Mouse (Mus musculus): ENCODE data around the gene Efcab6.

- no peak for TF ChIP-seq CTCF (IDR thresholded peaks at IDR 0.05; ENCODE audit: low read depth, low read length)
- TF ChIP-seq POLR2A (IDR thresholded peaks at IDR 0.05; ENCODE audit: insufficient read depth, low read length) = no peak
Measured at GRCm38 (mm10) chr15:84049570-84049969, 15.6 kb downstream of the Efcab6 start.

Measured in ES-Bruce4 (cell line).